Mouse (Mus musculus) heart, postnatal 0 days (tissue): ENCODE data around the gene Gm9507. TPM values are rescaled to one million over a fixed set of nuclear protein-coding genes. Genes with fewer than 3 reads are reported as not detected.
A peak's percentile ranks its signal among the peaks of the same experiment; 100 is the strongest.
"Not testable (repeated sequence)": the region's sequence is repeated elsewhere in the genome, so short reads cannot be mapped to it uniquely, and the experiment has no call there.

Source experiments
- ATAC-seq: fragments of 200-750 bp; cut with Nextera tagmentation; 2 replicates; pipeline ENCODE4 v1.8.0; 2017; ENCODE audit warnings: low read depth, moderate number of reproducible peaks, moderate library complexity; ENCODE audit not compliant: insufficient read depth
- DNase-seq: peaks from one replicate; pipeline ENCODE4 v3.0.0-alpha.2; 2016; ENCODE audit warnings: low spot score
- H3K27ac ChIP-seq: fragments of 300-500 bp; sonication (generic); 2 replicates; pipeline ENCODE4 v1.5.1; 2014; ENCODE audit warnings: low read depth, mild to moderate bottlenecking
- H3K27me3 ChIP-seq: fragments of 300-500 bp; sonication (generic); 2 replicates; pipeline ENCODE4 v1.6.1; 2014; ENCODE audit warnings: low read length, mixed read lengths; ENCODE audit not compliant: control insufficient read depth, insufficient read depth
- H3K36me3 ChIP-seq: fragments of 300-500 bp; sonication (generic); replicated peaks from 2 replicates; pipeline ENCODE4 v1.6.1; 2014; ENCODE audit warnings: low read length, mixed read lengths; ENCODE audit not compliant: control insufficient read depth, insufficient read depth
- H3K4me1 ChIP-seq: fragments of 300-500 bp; sonication (generic); 2 replicates; pipeline ENCODE4 v1.6.1; 2014; ENCODE audit warnings: antibody characterized with exemption; ENCODE audit not compliant: control insufficient read depth, insufficient read depth
- H3K4me2 ChIP-seq: fragments of 300-500 bp; sonication (generic); 2 replicates; pipeline ENCODE4 v1.6.1; 2014; ENCODE audit warnings: low read depth, mild to moderate bottlenecking, low read length, moderate library complexity
- H3K4me3 ChIP-seq: fragments of 300-500 bp; sonication (generic); 2 replicates; pipeline ENCODE4 v1.5.1; 2014; ENCODE audit warnings: low read depth, low read length
- H3K9ac ChIP-seq: fragments of 300-500 bp; sonication (generic); replicated peaks from 2 replicates; pipeline ENCODE4 v1.6.1; 2014; ENCODE audit warnings: low read depth, low read length, mixed read lengths
- H3K9me3 ChIP-seq: fragments of 300-500 bp; sonication (generic); replicated peaks from 2 replicates; pipeline ENCODE4 v1.6.1; 2016; ENCODE audit warnings: low read length; ENCODE audit not compliant: control insufficient read depth
- CTCF ChIP-seq: IDR thresholded peaks from 2 replicates; pipeline ENCODE4 v1.5.1; 2016; ENCODE audit warnings: antibody characterized with exemption, control low read depth, low read depth
- EP300 ChIP-seq: IDR thresholded peaks from 2 replicates; pipeline ENCODE4 v1.6.1; 2016; ENCODE audit warnings: antibody characterized with exemption, low read depth
- WGBS: fragments of 180-500 bp; shearing (Covaris S2); extraction: QIAGEN DNeasy Blood & Tissue Kit; methylation state at CpG from one replicate; pipeline ENCODE4 v1.1.7; 2014; 5-methylcytosine and 5-hydroxymethylcytosine counted together
- polyA plus RNA-seq: library from polyadenylated mRNA; unstranded; fragments of >200 nt; fragmentation: Nextera tagmentation; extraction: Ambion mirVana; gene quantifications from 2 replicates; pipeline ENCODE4 v1.2.1, GENCODE M21; 2015
- total RNA-seq: library from RNA; depleted of rRNA; stranded (reverse); fragments of >200 nt; gene quantifications from 2 replicates; pipeline ENCODE4 v1.2.3, GENCODE M21; 2014; ENCODE audit warnings: low replicate concordance

Gm9507 gene
- total and polyA plus RNA-seq, 2 experiments from 2014 or later, result not detected

DNA sequence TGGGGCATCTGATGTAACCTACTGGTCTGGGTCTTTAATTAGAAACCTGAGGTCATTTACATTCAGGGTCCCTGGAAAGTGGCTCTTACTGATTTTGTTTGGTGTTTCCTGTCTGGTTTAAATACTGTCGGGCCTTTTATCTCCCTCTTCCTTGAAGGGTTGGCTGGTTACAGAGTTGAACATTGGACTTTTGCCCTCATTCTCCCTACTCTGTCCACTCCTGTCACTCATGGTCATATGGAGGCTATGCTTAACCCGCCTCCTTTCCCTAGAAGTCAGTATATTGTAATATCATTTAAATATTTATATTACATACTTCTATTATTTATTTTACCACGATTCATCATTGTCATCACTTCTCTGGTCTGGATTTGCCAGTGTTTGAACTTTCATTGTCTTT lies 7.5 kb downstream of the Gm9507 start:
- ATAC-seq, result no peak
- H3K4me1 ChIP-seq, result no peaks in the 10 kb centered on the region
- no peak overlapping the region for H3K27ac ChIP-seq
- no peaks in the 10 kb centered on the region for H3K36me3 ChIP-seq
- no peak for DNase-seq
- no peak overlapping the region for H3K9ac ChIP-seq
- H3K9me3 ChIP-seq, result no peaks in the 10 kb centered on the region
- H3K4me3 ChIP-seq, result no peak overlapping the region
- H3K27me3 ChIP-seq, result no peaks in the 10 kb centered on the region
- TF ChIP-seq CTCF (no peak), EP300 (no peak)
- H3K4me2 ChIP-seq, result no peak overlapping the region
- WGBS, result 57% methylated on average over 3 of the region's 3 CpGs

DNA sequence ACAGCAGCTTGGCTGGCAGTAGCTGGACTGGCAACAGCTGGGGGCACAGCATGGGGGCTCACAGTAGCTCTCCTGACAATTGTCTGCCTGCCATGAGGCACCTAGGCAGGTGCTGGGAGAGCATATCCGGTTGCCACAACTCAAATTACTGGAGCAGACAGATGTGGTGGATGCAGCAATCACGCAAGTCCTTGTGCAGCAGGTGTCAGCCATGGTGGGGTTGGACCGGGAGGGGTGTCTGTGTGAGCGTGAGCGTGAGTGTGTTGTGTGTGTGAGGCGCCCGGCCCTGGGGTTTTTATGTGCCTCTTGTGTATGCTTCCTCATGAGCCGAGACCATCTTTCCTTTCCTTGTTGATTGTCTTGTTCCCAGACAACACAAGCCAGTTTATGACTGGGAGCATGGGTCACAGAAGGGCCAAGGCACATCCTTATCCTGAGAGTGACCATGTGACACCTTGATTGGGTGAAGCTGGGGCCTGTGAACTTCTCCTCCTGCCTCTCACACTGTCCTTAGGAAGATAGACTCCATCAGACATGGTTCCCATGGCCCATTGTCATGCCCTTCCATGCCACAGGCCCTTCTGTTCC lies 12.6 kb downstream of the Gm9507 start, which contains the start of gene Gm19668:
Gm19668 (minus strand) TSS at position 213 of the 588 bp plus-strand sequence.
- Histone ChIP-seq H3K27me3 (no peaks in the 10 kb centered on the region), H3K27ac (no peak within 1 kb of the TSS), H3K9me3 (no peaks in the 10 kb centered on the region), H3K9ac (no peak within 1 kb of the TSS), H3K4me2 (no peak within 1 kb of the TSS), H3K4me3 (no peak within 1 kb of the TSS), H3K4me1 (no peaks in the 10 kb centered on the region), H3K36me3 (no peaks in the 10 kb centered on the region)
- DNase-seq (no peak), ATAC-seq (no peak)
- TF ChIP-seq EP300 (no peak), CTCF (no peak)
- 69% methylated on average over 8 of the region's 8 CpGs for WGBS

DNA sequence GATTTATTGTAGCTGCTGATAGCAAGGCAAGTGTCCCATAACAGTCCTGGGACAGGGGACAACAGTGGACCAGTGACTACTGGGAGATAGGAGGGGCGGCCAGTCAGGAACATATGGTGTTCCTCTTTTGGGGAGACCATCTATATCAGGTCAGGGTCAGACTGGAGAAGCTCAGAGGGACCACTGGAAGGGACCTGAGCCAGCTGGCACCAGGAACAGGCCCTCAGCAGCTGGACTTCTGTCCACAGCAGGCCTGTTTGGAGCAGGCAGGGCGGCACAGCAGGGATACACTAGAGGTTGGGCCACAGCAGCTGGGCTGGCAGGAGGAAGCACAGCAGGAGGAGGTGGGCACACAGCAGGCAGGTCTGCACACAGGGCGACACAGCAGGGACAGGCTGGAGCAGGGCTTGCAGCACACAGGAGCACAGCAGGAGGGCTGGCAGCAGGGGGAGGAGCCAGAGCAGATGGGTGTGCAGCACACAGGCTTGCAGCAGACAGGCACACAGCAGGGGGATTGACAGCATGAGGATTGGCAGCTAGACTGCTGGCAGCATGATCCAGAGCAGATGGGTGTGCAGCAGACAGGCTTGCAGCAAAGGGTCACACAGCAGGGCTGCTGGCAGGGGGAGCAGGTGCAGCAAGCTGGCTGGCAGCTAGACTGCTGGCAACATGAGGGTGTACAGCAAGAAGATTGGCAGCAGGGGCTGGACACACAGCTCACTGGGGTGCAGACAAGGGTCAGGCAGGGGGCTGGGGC lies 13.3 kb downstream of the Gm9507 start:
- not testable (repeated sequence) for H3K9ac ChIP-seq, H3K4me3 ChIP-seq, H3K27me3 ChIP-seq, H3K36me3 ChIP-seq, H3K9me3 ChIP-seq, DNase-seq, H3K4me2 ChIP-seq, H3K27ac ChIP-seq, H3K4me1 ChIP-seq
- WGBS, result 30% methylated on average over 3 of the region's 3 CpGs
- peak; percentile 17; the same call in 1 of the 2 replicates for ATAC-seq

DNA sequence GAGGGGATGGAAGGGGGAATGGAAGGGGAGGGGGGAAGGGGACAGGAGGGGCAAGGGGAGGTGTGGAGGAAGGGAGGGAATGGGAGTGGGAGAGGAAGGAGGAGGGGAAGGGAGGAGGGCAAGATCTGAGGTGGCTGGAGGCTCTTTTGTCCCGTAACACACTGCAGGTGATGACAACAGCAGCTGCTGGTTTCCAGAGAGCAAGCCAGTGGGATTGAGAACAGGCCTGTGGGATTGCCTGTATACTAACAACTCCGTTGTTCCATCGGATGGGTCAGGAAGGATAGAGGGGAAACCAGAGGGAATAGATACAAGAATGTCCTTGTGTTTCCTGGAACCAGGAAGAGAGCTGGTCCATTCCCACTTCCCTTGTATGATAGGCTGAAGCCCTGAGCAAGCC lies 14.0 kb downstream of the Gm9507 start:
- 14% methylated on average over 3 of the region's 3 CpGs for WGBS
- no peak overlapping the region for H3K27ac ChIP-seq

DNA sequence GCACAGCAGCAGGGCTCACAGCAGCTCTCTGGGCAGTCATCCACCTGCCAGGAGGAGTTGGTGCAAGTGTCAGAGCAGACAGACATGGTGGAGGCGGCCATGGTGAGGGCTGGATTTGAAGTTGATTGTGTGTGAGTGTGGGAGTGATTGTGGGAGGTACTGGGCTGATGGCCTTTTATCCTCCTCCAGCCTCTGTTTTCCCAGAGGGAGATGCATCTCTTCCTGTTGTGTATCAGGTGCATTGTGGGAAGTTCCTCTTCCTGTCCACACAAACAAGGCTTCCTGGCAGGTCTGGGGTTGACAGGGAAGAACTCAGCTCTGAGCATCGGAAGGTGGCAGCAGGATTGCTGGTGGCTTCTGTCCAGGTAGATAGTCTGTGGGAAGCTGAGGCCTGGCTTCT lies 16.7 kb downstream of the Gm9507 start, which contains the start of gene Gm9639:
Gm9639 (minus strand) TSS at position 101 of the 400 bp plus-strand sequence.
- no peak for TF ChIP-seq EP300
- no peak for TF ChIP-seq CTCF
- 63% methylated on average over 2 of the region's 2 CpGs for WGBS

More for the DNA sequence above, 14.0 kb downstream of the Gm9507 start:
- H3K4me2 ChIP-seq, result no peak overlapping the region
- no peaks in the 10 kb centered on the region for H3K4me1 ChIP-seq
- H3K9ac ChIP-seq, result no peak overlapping the region
- no peaks in the 10 kb centered on the region for H3K27me3 ChIP-seq
- no peaks in the 10 kb centered on the region for H3K36me3 ChIP-seq
- DNase-seq, result peak; percentile 47
- no peaks in the 10 kb centered on the region for H3K9me3 ChIP-seq
- H3K4me3 ChIP-seq, result no peak overlapping the region
- peak; percentile 39 for ATAC-seq
- no peak for TF ChIP-seq EP300
- no peak for TF ChIP-seq CTCF

More for the DNA sequence above, 16.7 kb downstream of the Gm9507 start, which contains the start of gene Gm9639:
- ATAC-seq, result no peak
- Histone ChIP-seq H3K9me3 (no peaks in the 10 kb centered on the region), H3K36me3 (no peaks in the 10 kb centered on the region), H3K9ac (no peak within 1 kb of the TSS), H3K27me3 (no peaks in the 10 kb centered on the region), H3K4me3 (no peak within 1 kb of the TSS), H3K4me2 (no peak within 1 kb of the TSS), H3K4me1 (no peaks in the 10 kb centered on the region), H3K27ac (no peak within 1 kb of the TSS)
- no peak for DNase-seq
